Mouse (Mus musculus): Measurements from ENCODE around the gene Zc3h7b.
A peak's percentile ranks its signal among the peaks of the same experiment; 100 is the strongest.

Zc3h7b gene

GRCm38 (mm10) chr15:81824832-81825231, 80.0 kb downstream of the Zc3h7b start:
- no peak for DNase-seq

- no peak for DNase-seq
Observed at GRCm38 (mm10) chr15:81828426-81829207, 83.8 kb downstream of the Zc3h7b start.

- DNase-seq, result no peak
Observed at GRCm38 (mm10) chr15:81829208-81829580, 84.3 kb downstream of the Zc3h7b start.

- DNase-seq, result no peak
Observed at GRCm38 (mm10) chr15:81830530-81830929, 85.7 kb downstream of the Zc3h7b start.

- peak; percentile 96 for DNase-seq
Observed at GRCm38 (mm10) chr15:81831136-81831825, 86.4 kb downstream of the Zc3h7b start.

GRCm38 (mm10) chr15:81832219-81832618, 87.4 kb downstream of the Zc3h7b start:
- DNase-seq, result peak; percentile 62

GRCm38 (mm10) chr15:81833481-81833880, 88.6 kb downstream of the Zc3h7b start:
- DNase-seq, result no peak

- DNase-seq, result no peak
Observed at GRCm38 (mm10) chr15:81834171-81834841, 89.4 kb downstream of the Zc3h7b start.

- DNase-seq, result peak; percentile 86
Observed at GRCm38 (mm10) chr15:81835007-81835880, 90.4 kb downstream of the Zc3h7b start.

- DNase-seq, result peak; percentile 98
Observed at GRCm38 (mm10) chr15:81836124-81836821, 91.4 kb downstream of the Zc3h7b start.

GRCm38 (mm10) chr15:81836966-81837920, 92.4 kb downstream of the Zc3h7b start:
- DNase-seq, result peak; percentile 83

GRCm38 (mm10) chr15:81838554-81839235, 93.8 kb downstream of the Zc3h7b start:
- peak; percentile 72 for DNase-seq

GRCm38 (mm10) chr15:81839634-81840033, 94.8 kb downstream of the Zc3h7b start:
- DNase-seq, result peak; percentile 99

- DNase-seq, result no peak
Observed at GRCm38 (mm10) chr15:81840306-81840705, 95.4 kb downstream of the Zc3h7b start.

GRCm38 (mm10) chr15:81842275-81842674, 97.4 kb downstream of the Zc3h7b start:
- DNase-seq, result no peak

- DNase-seq, result no peak
Observed at GRCm38 (mm10) chr15:81845033-81845625, 100.3 kb downstream of the Zc3h7b start.

GRCm38 (mm10) chr15:81845724-81846123, 100.9 kb downstream of the Zc3h7b start:
- DNase-seq, result peak; percentile 90

Data from kidney, adult 9 months (tissue).